Mouse (Mus musculus) midbrain, embryonic 14.5 days (tissue): ENCODE results near the gene Sox30. TPM values are rescaled to one million over a fixed set of nuclear protein-coding genes. Genes with fewer than 3 reads are reported as not detected.

Experiments
- ATAC-seq: fragments of 200-750 bp; cut with Nextera tagmentation; 2 replicates; pipeline ENCODE4 v1.8.0; 2017; ENCODE audit warnings: moderate number of reproducible peaks, moderate library complexity; ENCODE audit not compliant: low FRiP score, low TSS enrichment
- DNase-seq: peaks from one replicate; pipeline ENCODE4 v3.0.0-alpha.2; 2015
- H3K27ac ChIP-seq: fragments of 300-500 bp; sonication (generic); replicated peaks from 2 replicates; pipeline ENCODE4 v1.5.1; 2014; ENCODE audit warnings: mild to moderate bottlenecking, low read depth, low read length, moderate library complexity
- H3K27me3 ChIP-seq: fragments of 300-500 bp; sonication (generic); 2 replicates; pipeline ENCODE4 v1.6.1; 2014; ENCODE audit warnings: low read length, control low read depth, mixed read lengths; ENCODE audit not compliant: control insufficient read depth, insufficient read depth
- H3K36me3 ChIP-seq: fragments of 300-500 bp; sonication (generic); 2 replicates; pipeline ENCODE4 v1.6.1; 2014; ENCODE audit warnings: low read length, control low read depth; ENCODE audit not compliant: control insufficient read depth, insufficient read depth
- H3K4me1 ChIP-seq: fragments of 300-500 bp; sonication (generic); 2 replicates; pipeline ENCODE4 v1.6.1; 2014; ENCODE audit warnings: mild to moderate bottlenecking, antibody characterized with exemption, low read length, control low read depth; ENCODE audit not compliant: control insufficient read depth, insufficient read depth
- H3K4me2 ChIP-seq: fragments of 300-500 bp; sonication (generic); 2 replicates; pipeline ENCODE4 v1.6.1; 2014; ENCODE audit warnings: mild to moderate bottlenecking, low read length, moderate library complexity
- H3K4me3 ChIP-seq: fragments of 300-500 bp; sonication (generic); replicated peaks from 2 replicates; pipeline ENCODE4 v1.5.1; 2014; ENCODE audit warnings: low read depth, low read length
- H3K9ac ChIP-seq: fragments of 300-500 bp; sonication (generic); replicated peaks from 2 replicates; pipeline ENCODE4 v1.6.1; 2014; ENCODE audit warnings: mild to moderate bottlenecking, low read length, moderate library complexity
- H3K9me3 ChIP-seq: fragments of 300-500 bp; sonication (generic); 2 replicates; pipeline ENCODE4 v1.6.1; 2016; ENCODE audit warnings: low read length, control low read depth, mixed read lengths; ENCODE audit not compliant: control insufficient read depth
- WGBS: fragments of 180-500 bp; shearing (Covaris S2); extraction: QIAGEN DNeasy Blood & Tissue Kit; methylation state at CpG from one replicate; pipeline ENCODE4 v1.1.7; 2014; 5-methylcytosine and 5-hydroxymethylcytosine counted together
- polyA plus RNA-seq: library from polyadenylated mRNA; unstranded; fragments of >200 nt; fragmentation: Nextera tagmentation; extraction: Ambion mirVana; gene quantifications from 2 replicates; pipeline ENCODE4 v1.2.1, GENCODE M21; 2014

The Sox30 gene
- polyA plus RNA-seq, 1 experiment from 2014 or later = 0.13 TPM

- 4% methylated on average over 25 of the region's 25 CpGs for WGBS
- peak; percentile 65 for DNase-seq
Measured at GRCm38 (mm10) chr11:46056770-46057411, 76.8 kb downstream of the Sox30 start.

GRCm38 (mm10) chr11:46058011-46058410, 77.9 kb downstream of the Sox30 start:
- no peak for ATAC-seq
- Histone ChIP-seq H3K4me1 (peaks cover 11% of the 10 kb centered on the region; the same call in 1 of the 2 replicates), H3K4me2 (peak overlapping the region; percentile 73), H3K27ac (no peak overlapping the region), H3K9ac (no peak overlapping the region), H3K4me3 (peak overlapping the region; percentile 51; the same call in 1 of the 2 replicates), H3K36me3 (no peaks in the 10 kb centered on the region), H3K27me3 (no peaks in the 10 kb centered on the region), H3K9me3 (no peaks in the 10 kb centered on the region)
- peak; percentile 19 for DNase-seq
- WGBS = 54% methylated on average over 9 of the region's 9 CpGs

More at GRCm38 (mm10) chr11:46056770-46057411, 76.8 kb downstream of the Sox30 start:
- 0 out of 2 replicates have a peak, but pooled peaks have one; percentile 10 for ATAC-seq
- Histone ChIP-seq H3K36me3 (no peaks in the 10 kb centered on the region), H3K4me2 (peak overlapping the region; percentile 73), H3K27ac (peak overlapping the region; percentile 86), H3K9ac (peak overlapping the region; percentile 85), H3K4me3 (peak overlapping the region; percentile 51), H3K9me3 (no peaks in the 10 kb centered on the region), H3K4me1 (peaks cover 11% of the 10 kb centered on the region; the same call in 1 of the 2 replicates), H3K27me3 (no peaks in the 10 kb centered on the region)

- ATAC-seq (no peak), DNase-seq (no peak)
- H3K9me3 ChIP-seq = no peaks in the 10 kb centered on the region
- H3K36me3 ChIP-seq = no peaks in the 10 kb centered on the region
- H3K4me3 ChIP-seq = no peak overlapping the region
- no peak overlapping the region for H3K9ac ChIP-seq
- H3K4me2 ChIP-seq = no peak overlapping the region
- 94% methylated on average over 4 of the region's 4 CpGs for WGBS
- H3K4me1 ChIP-seq = peaks cover 11% of the 10 kb centered on the region; the same call in 1 of the 2 replicates
- H3K27me3 ChIP-seq = no peaks in the 10 kb centered on the region
- H3K27ac ChIP-seq = no peak overlapping the region
Measured at GRCm38 (mm10) chr11:46058916-46059315, 78.8 kb downstream of the Sox30 start.

- Histone ChIP-seq H3K9me3 (no peaks in the 10 kb centered on the region), H3K4me3 (no peak overlapping the region), H3K36me3 (no peaks in the 10 kb centered on the region), H3K4me2 (no peak overlapping the region), H3K27me3 (no peaks in the 10 kb centered on the region), H3K27ac (no peak overlapping the region), H3K4me1 (peaks cover 13% of the 10 kb centered on the region; the same call in 1 of the 2 replicates), H3K9ac (no peak overlapping the region)
- 76% methylated on average over 8 of the region's 8 CpGs for WGBS
- ATAC-seq = no peak
- no peak for DNase-seq
Measured at GRCm38 (mm10) chr11:46059887-46060650, 80.0 kb downstream of the Sox30 start.

- DNase-seq = no peak
- Histone ChIP-seq H3K4me1 (peaks cover 12% of the 10 kb centered on the region), H3K4me3 (no peak overlapping the region), H3K36me3 (0 out of 2 replicates have a peak, but pooled peaks cover 2% of the 10 kb centered on the region), H3K27ac (no peak overlapping the region), H3K4me2 (no peak overlapping the region), H3K9me3 (no peaks in the 10 kb centered on the region), H3K9ac (no peak overlapping the region), H3K27me3 (no peaks in the 10 kb centered on the region)
- ATAC-seq = no peak
- WGBS = 89% methylated on average over 5 of the region's 5 CpGs
Measured at GRCm38 (mm10) chr11:46060651-46061020, 80.5 kb downstream of the Sox30 start.

- 0 out of 2 replicates have a peak, but pooled peaks cover 9% of the 10 kb centered on the region for H3K36me3 ChIP-seq
- 85% methylated on average over 6 of the region's 6 CpGs for WGBS
Measured at GRCm38 (mm10) chr11:46061776-46062445, 81.8 kb downstream of the Sox30 start.

GRCm38 (mm10) chr11:46062569-46062968, 82.5 kb downstream of the Sox30 start:
- Histone ChIP-seq H3K36me3 (0 out of 2 replicates have a peak, but pooled peaks cover 9% of the 10 kb centered on the region), H3K27me3 (no peaks in the 10 kb centered on the region), H3K27ac (no peak overlapping the region), H3K9me3 (no peaks in the 10 kb centered on the region), H3K4me1 (peaks cover 8% of the 10 kb centered on the region; the same call in 1 of the 2 replicates), H3K4me2 (no peak overlapping the region), H3K4me3 (no peak overlapping the region), H3K9ac (no peak overlapping the region)
- no peak for ATAC-seq
- no peak for DNase-seq
- 55% methylated on average over 4 of the region's 4 CpGs for WGBS

More at GRCm38 (mm10) chr11:46061776-46062445, 81.8 kb downstream of the Sox30 start:
- DNase-seq = no peak
- Histone ChIP-seq H3K9me3 (no peaks in the 10 kb centered on the region), H3K4me1 (peaks cover 11% of the 10 kb centered on the region), H3K4me2 (no peak overlapping the region), H3K4me3 (no peak overlapping the region), H3K27ac (no peak overlapping the region), H3K27me3 (no peaks in the 10 kb centered on the region), H3K9ac (no peak overlapping the region)
- no peak for ATAC-seq

- H3K36me3 ChIP-seq = 0 out of 2 replicates have a peak, but pooled peaks cover 9% of the 10 kb centered on the region
- no peak overlapping the region for H3K27ac ChIP-seq
- no peak for DNase-seq
- H3K27me3 ChIP-seq = no peaks in the 10 kb centered on the region
- H3K4me3 ChIP-seq = no peak overlapping the region
- ATAC-seq = no peak
- H3K9ac ChIP-seq = no peak overlapping the region
- no peak overlapping the region for H3K4me2 ChIP-seq
- no peaks in the 10 kb centered on the region for H3K9me3 ChIP-seq
- WGBS = 65% methylated on average over 9 of the region's 9 CpGs
- H3K4me1 ChIP-seq = peaks cover 8% of the 10 kb centered on the region; the same call in 1 of the 2 replicates
Measured at GRCm38 (mm10) chr11:46062993-46063731, 83.1 kb downstream of the Sox30 start.
